In the genomic region with DNA sequence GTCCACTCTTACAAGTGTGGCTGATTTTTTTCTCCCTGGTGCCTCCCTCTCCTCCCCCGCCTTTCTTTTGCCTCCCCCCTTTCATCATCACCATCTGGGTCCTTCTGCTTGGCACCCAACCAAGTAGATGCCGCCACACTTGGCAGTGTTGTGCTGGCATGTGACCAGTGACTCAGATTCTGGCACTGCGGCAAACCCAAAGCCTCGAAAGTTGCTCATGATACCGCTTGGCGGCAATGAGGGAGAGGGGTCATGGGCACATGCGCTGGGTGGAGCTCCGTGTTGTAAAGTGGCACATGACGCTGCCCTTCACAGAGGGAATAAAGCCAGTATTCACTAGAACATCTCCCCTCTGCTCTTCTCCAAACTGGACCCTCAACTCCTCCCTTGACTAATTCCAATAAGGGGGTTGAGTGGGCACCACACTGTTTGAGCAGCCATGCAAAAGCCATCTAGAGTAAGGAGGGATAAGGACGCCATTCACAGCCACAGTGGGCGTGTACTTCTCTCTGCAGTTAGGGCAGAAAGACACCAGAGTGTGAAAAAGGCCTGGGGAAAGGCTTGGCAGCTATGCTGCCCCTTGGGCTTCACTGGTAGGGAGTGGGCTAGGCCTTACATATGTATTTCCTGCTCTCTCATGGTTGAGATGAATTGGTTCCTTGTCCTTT, we compare ENCODE assay signal across 8 mouse cellular contexts. TPM values are rescaled to one million over a fixed set of nuclear protein-coding genes. Genes with fewer than 3 reads are reported as not detected.
DNase-seq lines count a peak whose midpoint lies in the region; ATAC-seq and TF ChIP-seq lines count a peak whose summit lies in the region.

No protein-coding gene starts in this region.

- H3K9me3 ChIP-seq in intestine, postnatal 0 days (ENCODE audit: control insufficient read depth) = no peaks in the 10 kb centered on the region
- H3K9me3 ChIP-seq in intestine, embryonic 16.5 days (ENCODE audit: control insufficient read depth, low read length) = no peaks in the 10 kb centered on the region

- no peak overlapping the region for H3K4me2 ChIP-seq in intestine, postnatal 0 days (replicated peaks; ENCODE audit: low read depth)
- H3K4me2 ChIP-seq in intestine, embryonic 16.5 days (ENCODE audit: low read depth, low read length) = no peak overlapping the region

- TF ChIP-seq CTCF in intestine, postnatal 0 days (IDR thresholded peaks at IDR 0.05; ENCODE audit: low read depth) = no peak; the same call in 1 of the 2 replicates
- TF ChIP-seq CTCF in cortical plate, adult 2 months (IDR thresholded peaks at IDR 0.05; ENCODE audit: extremely low read depth, insufficient read depth, low read length) = 0 out of 2 replicates have a peak, but pooled peaks have one; percentile 16

- no peaks in the 10 kb centered on the region for H3K4me1 ChIP-seq in intestine, postnatal 0 days (replicated peaks; ENCODE audit: control insufficient read depth, insufficient read depth, low read length)
- 0 out of 2 replicates have a peak, but pooled peaks cover 4% of the 10 kb centered on the region for H3K4me1 ChIP-seq in intestine, embryonic 16.5 days (ENCODE audit: control insufficient read depth, insufficient read depth, low read length)
- peaks cover 9% of the 10 kb centered on the region for H3K4me1 ChIP-seq in cortical plate, adult 2 months (ENCODE audit: control insufficient read depth, insufficient read depth, low read length)

- no peak overlapping the region for H3K27ac ChIP-seq in intestine, postnatal 0 days (ENCODE audit: low read depth, low read length)
- H3K27ac ChIP-seq in intestine, embryonic 16.5 days (ENCODE audit: low read length) = no peak overlapping the region
- peak overlapping the region; percentile 95 for H3K27ac ChIP-seq in cortical plate, adult 2 months (ENCODE audit: insufficient read depth, low read length)

- no peak overlapping the region for H3K4me3 ChIP-seq in intestine, postnatal 0 days (ENCODE audit: low read depth, low read length)
- no peak overlapping the region for H3K4me3 ChIP-seq in intestine, embryonic 16.5 days (ENCODE audit: low read length)
- peak overlapping the region; percentile 43; the same call in 1 of the 2 replicates for H3K4me3 ChIP-seq in cortical plate, adult 2 months (ENCODE audit: insufficient read depth, low read length)

- no peaks in the 10 kb centered on the region for H3K36me3 ChIP-seq in intestine, postnatal 0 days (ENCODE audit: control insufficient read depth, insufficient read depth)
- H3K36me3 ChIP-seq in intestine, embryonic 16.5 days (ENCODE audit: control insufficient read depth, insufficient read depth, low read length) = no peaks in the 10 kb centered on the region

- ATAC-seq in intestine, postnatal 0 days = peak; percentile 28; the same call in 1 of the 2 replicates
- no peak for ATAC-seq in intestine, embryonic 16.5 days
- ATAC-seq in megakaryocyte-erythroid progenitor cell, adult 5-6 weeks (replicated peaks; ENCODE audit: low FRiP score, low TSS enrichment, poor library complexity, severe bottlenecking) = peak; percentile 83

- TF ChIP-seq POLR2A in cortical plate, adult 2 months (IDR thresholded peaks at IDR 0.05; ENCODE audit: extremely low read depth, insufficient read depth, low read length) = no peak

- peak; percentile 71 to 78 for DNase-seq in adrenal gland, adult 18-20 months (ENCODE audit: low spot score in 2 of 2)
- peak; percentile 93 for DNase-seq in layer of hippocampus, adult 11-12 months (ENCODE audit: low spot score)
- no peak for DNase-seq in c-Kit-positive CD71-positive TER-119-positive erythroid progenitor cells, embryonic 14.5 days (ENCODE audit: low spot score)
- no peak for DNase-seq in thymus, postnatal 36 days

- H3K9ac ChIP-seq in intestine, postnatal 0 days (ENCODE audit: low read depth, low read length) = no peak overlapping the region
- no peak overlapping the region for H3K9ac ChIP-seq in intestine, embryonic 16.5 days (ENCODE audit: low read depth, low read length)

- WGBS in intestine, postnatal 0 days = 75% methylated on average over 11 of the region's 11 CpGs
- 76% methylated on average over 11 of the region's 11 CpGs for WGBS in intestine, embryonic 16.5 days

- H3K27me3 ChIP-seq in intestine, postnatal 0 days (replicated peaks; ENCODE audit: control insufficient read depth, insufficient read depth, low read length) = no peaks in the 10 kb centered on the region
- H3K27me3 ChIP-seq in intestine, embryonic 16.5 days (replicated peaks; ENCODE audit: control insufficient read depth, insufficient read depth, low read length) = no peaks in the 10 kb centered on the region

RNA-seq across cellular contexts. Expression of a gene that starts 36.8 kb away (rescaled TPM):
- 0.87 and 1.1 TPM in 2 replicates for polyA plus RNA-seq in intestine, postnatal 0 days (2015; fragmentation: Nextera tagmentation; extraction: Ambion mirVana)
- polyA plus RNA-seq in intestine, embryonic 16.5 days (2015; fragmentation: Nextera tagmentation; extraction: Ambion mirVana) = 2.7 and 3.0 TPM in 2 replicates
- total RNA-seq in adrenal gland, adult 18-20 months (2021) = 1 to 10 TPM; 6.1 to 7.4 TPM
- 13.0 and 13.1 TPM in 2 replicates for polyA plus RNA-seq in cortical plate, adult 2 months (2012; rRNA removed)
- 5.6 and 7.8 TPM in 2 replicates for total RNA-seq in megakaryocyte-erythroid progenitor cell, adult 5-6 weeks (2014; fragmentation: Nextera tagmentation)
- 0.19 and 1.4 TPM in 2 replicates for total RNA-seq in megakaryocyte-erythroid progenitor cell, adult 5-6 weeks (2017)

RNA-seq across cellular contexts. Expression of a gene that starts 39.3 kb away (rescaled TPM):
- polyA plus RNA-seq in intestine, postnatal 0 days (2015; fragmentation: Nextera tagmentation; extraction: Ambion mirVana) = 7.5 and 8.8 TPM in 2 replicates
- polyA plus RNA-seq in intestine, embryonic 16.5 days (2015; fragmentation: Nextera tagmentation; extraction: Ambion mirVana) = 17.9 and 20.7 TPM in 2 replicates
- total RNA-seq in adrenal gland, adult 18-20 months (2021) = 10 to 100 TPM; 10.9 to 12.0 TPM
- polyA plus RNA-seq in cortical plate, adult 2 months (2012; rRNA removed) = 13.8 and 14.5 TPM in 2 replicates
- 9.2 and 10.4 TPM in 2 replicates for total RNA-seq in megakaryocyte-erythroid progenitor cell, adult 5-6 weeks (2014; fragmentation: Nextera tagmentation)
- 5.1 and 6.4 TPM in 2 replicates for total RNA-seq in megakaryocyte-erythroid progenitor cell, adult 5-6 weeks (2017)

RNA-seq across cellular contexts. Expression of a gene that starts 40.0 kb away (rescaled TPM):
- 69.4 and 77.9 TPM in 2 replicates for polyA plus RNA-seq in intestine, postnatal 0 days (2015; fragmentation: Nextera tagmentation; extraction: Ambion mirVana)
- 87.2 and 89.2 TPM in 2 replicates for polyA plus RNA-seq in intestine, embryonic 16.5 days (2015; fragmentation: Nextera tagmentation; extraction: Ambion mirVana)
- total RNA-seq in adrenal gland, adult 18-20 months (2021) = 10 to 100 TPM; 38.2 to 43.2 TPM
- polyA plus RNA-seq in cortical plate, adult 2 months (2012; rRNA removed) = 35.3 and 38.6 TPM in 2 replicates
- 63.6 and 71.5 TPM in 2 replicates for total RNA-seq in megakaryocyte-erythroid progenitor cell, adult 5-6 weeks (2014; fragmentation: Nextera tagmentation)
- total RNA-seq in megakaryocyte-erythroid progenitor cell, adult 5-6 weeks (2017) = 53.4 and 64.6 TPM in 2 replicates

RNA-seq across cellular contexts. Expression of a gene that starts 51.1 kb away (rescaled TPM):
- polyA plus RNA-seq in intestine, postnatal 0 days (2015; fragmentation: Nextera tagmentation; extraction: Ambion mirVana) = 75.3 and 81.5 TPM in 2 replicates
- 106 and 120 TPM in 2 replicates for polyA plus RNA-seq in intestine, embryonic 16.5 days (2015; fragmentation: Nextera tagmentation; extraction: Ambion mirVana)
- 10 to 100 TPM; 25.8 to 29.4 TPM for total RNA-seq in adrenal gland, adult 18-20 months (2021)
- polyA plus RNA-seq in cortical plate, adult 2 months (2012; rRNA removed) = 14.7 and 15.4 TPM in 2 replicates
- 66.7 and 109 TPM in 2 replicates for total RNA-seq in megakaryocyte-erythroid progenitor cell, adult 5-6 weeks (2014; fragmentation: Nextera tagmentation)
- total RNA-seq in megakaryocyte-erythroid progenitor cell, adult 5-6 weeks (2017) = 13.3 and 27.0 TPM in 2 replicates

Comparison
In these comparisons a context has a peak if more than half of its experiments do, and no peak if none do; other contexts are left out.
1. DNase-seq: peak in adrenal gland, adult 18-20 months (2 of 2) and layer of hippocampus, adult 11-12 months (single experiment); none in c-Kit-positive CD71-positive TER-119-positive erythroid progenitor cells, embryonic 14.5 days (single experiment) and thymus, postnatal 36 days (0 of 2).